Mouse (Mus musculus) heart, embryonic 14.5 days (tissue): ENCODE measurements at regions not wholly inside any gene's neighbourhood (a gene's known extent, or its start where the extent isn't known, plus 50 kb on each side); places are given as distances from the start of the nearest gene placed in this dataset.

Experiments used
- ATAC-seq: fragments of 200-750 bp; cut with Nextera tagmentation; 2 replicates; pipeline ENCODE4 v1.8.0; 2017; ENCODE audit warnings: low read depth, moderate TSS enrichment; ENCODE audit not compliant: insufficient number of reproducible peaks, insufficient read depth, low FRiP score
- H3K27ac ChIP-seq, 2 experiments: fragments of 200-500 bp in 1 of 2; fragments of 300-500 bp in 1 of 2; sonication (generic) in 1 of 2; replicated peaks in 1 of 2; 2 replicates each; pipeline ENCODE4 v1.5.1; 2012 to 2014; ENCODE audit warnings: low read depth in 2 of 2, low read length in 2 of 2, control low read depth in 1 of 2, mild to moderate bottlenecking in 1 of 2, mixed read lengths in 1 of 2; ENCODE audit not compliant: control insufficient read depth in 1 of 2, insufficient read depth in 1 of 2
- H3K27me3 ChIP-seq: fragments of 300-500 bp; sonication (generic); 2 replicates; pipeline ENCODE4 v1.6.1; 2014; ENCODE audit warnings: mild to moderate bottlenecking, low read length, control low read depth; ENCODE audit not compliant: control insufficient read depth, insufficient read depth
- H3K36me3 ChIP-seq: fragments of 300-500 bp; sonication (generic); 2 replicates; pipeline ENCODE4 v1.6.1; 2014; ENCODE audit warnings: mild to moderate bottlenecking, control low read depth, low read length, mixed read lengths; ENCODE audit not compliant: control insufficient read depth, insufficient read depth
- H3K4me1 ChIP-seq, 2 experiments: fragments of 200-500 bp in 1 of 2; fragments of 300-500 bp in 1 of 2; sonication (generic) in 1 of 2; 2 replicates each; pipeline ENCODE4 v1.6.1; 2012 to 2014; ENCODE audit warnings: low read length in 2 of 2, control low read depth in 1 of 2, mixed read lengths in 1 of 2; ENCODE audit not compliant: control insufficient read depth in 2 of 2, insufficient read depth in 2 of 2
- H3K4me2 ChIP-seq: fragments of 300-500 bp; sonication (generic); 2 replicates; pipeline ENCODE4 v1.6.1; 2014; ENCODE audit warnings: mild to moderate bottlenecking, low read length
- H3K4me3 ChIP-seq, 2 experiments: fragments of 200-500 bp in 1 of 2; fragments of 300-500 bp in 1 of 2; sonication (generic) in 1 of 2; 2 replicates each; pipeline ENCODE4 v1.5.1; 2012 to 2014; ENCODE audit warnings: low read length in 2 of 2, mild to moderate bottlenecking in 2 of 2, control low read depth in 1 of 2, low read depth in 1 of 2, moderate library complexity in 1 of 2; ENCODE audit not compliant: control insufficient read depth in 1 of 2, insufficient read depth in 1 of 2
- H3K9ac ChIP-seq: fragments of 300-500 bp; sonication (generic); 2 replicates; pipeline ENCODE4 v1.6.1; 2014; ENCODE audit warnings: mild to moderate bottlenecking, low read length
- H3K9me3 ChIP-seq: fragments of 300-500 bp; sonication (generic); 2 replicates; pipeline ENCODE4 v1.6.1; 2016; ENCODE audit warnings: low read length, control low read depth; ENCODE audit not compliant: control insufficient read depth
- WGBS: fragments of 180-500 bp; shearing (Covaris S2); extraction: QIAGEN DNeasy Blood & Tissue Kit; methylation state at CpG from one replicate; pipeline ENCODE4 v1.1.7; 2014; 5-methylcytosine and 5-hydroxymethylcytosine counted together

- peaks cover 0 to 2% of the 10 kb centered on the region in 2 experiments; a peak in 1 of 4 replicates for H3K4me1 ChIP-seq
- H3K9me3 ChIP-seq, result no peaks in the 10 kb centered on the region
- H3K9ac ChIP-seq, result no peak overlapping the region
- 0 out of 2 replicates have a peak, but pooled peaks cover 4% of the 10 kb centered on the region for H3K27me3 ChIP-seq
- H3K36me3 ChIP-seq, result no peaks in the 10 kb centered on the region
- 43% methylated on average over 7 of the region's 7 CpGs for WGBS
- H3K27ac ChIP-seq, result no peak overlapping the region
- no peak overlapping the region for H3K4me2 ChIP-seq
- no peak for ATAC-seq
- no peak overlapping the region for H3K4me3 ChIP-seq
These were observed 232.7 kb upstream of the A1bg start for GRCm38 (mm10) chr15:61155530-61155929.

DNA sequence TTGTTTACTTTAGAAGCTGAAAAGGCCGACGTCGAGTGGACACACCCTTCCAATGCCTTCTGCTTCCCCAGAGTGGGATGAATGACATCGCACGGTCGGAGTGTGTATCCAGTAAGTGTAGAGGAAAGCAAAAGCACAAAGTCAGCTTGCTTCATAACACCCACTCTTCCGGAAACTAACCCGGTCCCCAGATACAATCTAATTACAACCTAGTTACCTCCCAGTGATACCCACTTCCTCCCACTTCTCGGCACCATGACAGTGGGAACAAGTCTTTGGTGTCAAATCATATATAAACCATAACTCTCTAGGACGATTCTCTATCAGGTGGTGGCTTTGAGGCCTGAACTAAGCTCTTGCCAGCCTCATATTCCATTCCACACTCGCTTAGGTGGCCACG, 231.4 kb upstream of the A1bg start:
- peaks cover 0 to 2% of the 10 kb centered on the region in 2 experiments; a peak in 1 of 4 replicates for H3K4me1 ChIP-seq
- no peaks in the 10 kb centered on the region for H3K36me3 ChIP-seq
- H3K4me3 ChIP-seq, result no peak overlapping the region
- 79% methylated on average over 12 of the region's 12 CpGs for WGBS
- H3K27ac ChIP-seq, result no peak overlapping the region
- no peaks in the 10 kb centered on the region for H3K9me3 ChIP-seq
- H3K27me3 ChIP-seq, result 0 out of 2 replicates have a peak, but pooled peaks cover 4% of the 10 kb centered on the region
- no peak for ATAC-seq
- H3K4me2 ChIP-seq, result no peak overlapping the region
- no peak overlapping the region for H3K9ac ChIP-seq

- H3K4me1 ChIP-seq, result peaks cover 3 to 5% of the 10 kb centered on the region in 2 experiments; a peak in 2 of 4 replicates
- no peaks in the 10 kb centered on the region for H3K27me3 ChIP-seq
- H3K4me3 ChIP-seq, result no peak overlapping the region
- no peak for ATAC-seq
- no peaks in the 10 kb centered on the region for H3K9me3 ChIP-seq
- H3K9ac ChIP-seq, result no peak overlapping the region
- no peak overlapping the region for H3K27ac ChIP-seq
- H3K4me2 ChIP-seq, result no peak overlapping the region
- 76% methylated on average over 3 of the region's 3 CpGs for WGBS
- no peaks in the 10 kb centered on the region for H3K36me3 ChIP-seq
These were observed 220.0 kb upstream of the A1bg start for GRCm38 (mm10) chr15:61142851-61143250.

DNA sequence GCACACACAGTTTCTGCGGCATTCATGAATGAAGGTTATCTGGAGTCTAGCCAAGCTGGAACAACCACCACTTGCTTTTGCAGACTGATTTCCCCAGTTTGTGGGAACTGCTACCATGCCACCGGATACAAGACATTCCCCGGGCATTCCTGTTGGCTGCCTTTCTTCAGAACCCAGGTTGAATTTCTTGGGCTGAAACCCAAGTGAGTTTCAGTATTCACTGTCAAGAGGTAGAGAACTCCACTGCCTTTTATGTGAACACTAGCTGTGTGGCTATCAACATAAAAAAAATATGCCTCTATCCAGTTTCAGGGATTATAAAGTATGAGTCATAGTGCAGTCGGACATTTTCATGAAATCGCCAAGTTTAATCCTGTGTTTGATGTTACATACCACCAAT, 216.3 kb upstream of the A1bg start:
- H3K27ac ChIP-seq, result no peak overlapping the region
- H3K36me3 ChIP-seq, result no peaks in the 10 kb centered on the region
- no peak overlapping the region for H3K4me2 ChIP-seq
- H3K27me3 ChIP-seq, result no peaks in the 10 kb centered on the region
- H3K4me3 ChIP-seq, result no peak overlapping the region
- no peaks in the 10 kb centered on the region for H3K9me3 ChIP-seq
- ATAC-seq, result no peak
- 54% methylated on average over 5 of the region's 5 CpGs for WGBS
- no peak overlapping the region for H3K9ac ChIP-seq
- H3K4me1 ChIP-seq, result peaks cover 3 to 5% of the 10 kb centered on the region in 2 experiments; a peak in 2 of 4 replicates

GRCm38 (mm10) chr15:61136781-61137180, 214.0 kb upstream of the A1bg start:
- no peaks in the 10 kb centered on the region for H3K9me3 ChIP-seq
- no peak overlapping the region for H3K4me3 ChIP-seq
- peaks cover 3 to 5% of the 10 kb centered on the region in 2 experiments; a peak in 2 of 4 replicates for H3K4me1 ChIP-seq
- no peak overlapping the region for H3K27ac ChIP-seq
- no peak for ATAC-seq
- H3K9ac ChIP-seq, result no peak overlapping the region
- H3K36me3 ChIP-seq, result no peaks in the 10 kb centered on the region
- WGBS, result 76% methylated on average over 2 of the region's 2 CpGs
- no peak overlapping the region for H3K4me2 ChIP-seq
- no peaks in the 10 kb centered on the region for H3K27me3 ChIP-seq

- no peak overlapping the region for H3K27ac ChIP-seq
- no peaks in the 10 kb centered on the region for H3K27me3 ChIP-seq
- no peak overlapping the region for H3K4me2 ChIP-seq
- no peaks in the 10 kb centered on the region for H3K9me3 ChIP-seq
- no peaks in the 10 kb centered on the region for H3K36me3 ChIP-seq
- 36% methylated on average over 1 of the region's 1 CpGs for WGBS
- no peak for ATAC-seq
- no peak overlapping the region for H3K4me3 ChIP-seq
- no peak overlapping the region for H3K9ac ChIP-seq
- no peaks in the 10 kb centered on the region; a peak in 1 of 4 replicates for H3K4me1 ChIP-seq
These were observed 210.5 kb upstream of the A1bg start for GRCm38 (mm10) chr15:61133316-61133715.

DNA sequence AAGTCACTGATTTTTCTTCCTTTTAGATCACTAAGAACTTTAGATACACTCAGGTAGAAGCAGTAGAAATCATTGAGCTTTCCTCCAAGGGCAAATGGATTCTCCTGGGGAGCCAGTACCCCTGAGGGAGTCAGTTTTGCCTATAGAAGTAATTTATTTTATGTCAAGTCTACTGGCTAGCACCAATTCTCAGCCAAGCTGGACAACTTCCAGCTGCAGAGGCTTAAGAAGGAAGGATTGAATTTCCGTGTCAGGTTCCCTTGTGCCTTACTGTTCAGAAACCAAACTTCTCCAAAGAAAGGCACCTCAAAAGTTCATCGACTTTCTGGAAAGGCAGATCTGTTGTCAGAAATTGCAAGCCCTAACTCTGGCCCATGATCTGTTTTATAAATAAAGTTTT, 205.2 kb upstream of the A1bg start:
- Histone ChIP-seq H3K9ac (no peak overlapping the region), H3K27me3 (no peaks in the 10 kb centered on the region), H3K4me3 (no peak overlapping the region), H3K9me3 (no peaks in the 10 kb centered on the region), H3K4me2 (no peak overlapping the region), H3K4me1 (no peaks in the 10 kb centered on the region), H3K36me3 (no peaks in the 10 kb centered on the region), H3K27ac (no peak overlapping the region)
- 72% methylated on average over 2 of the region's 2 CpGs for WGBS
- ATAC-seq, result no peak

GRCm38 (mm10) chr15:61127130-61127529, 204.3 kb upstream of the A1bg start:
- Histone ChIP-seq H3K36me3 (no peaks in the 10 kb centered on the region), H3K9me3 (no peaks in the 10 kb centered on the region), H3K27me3 (no peaks in the 10 kb centered on the region), H3K4me1 (no peaks in the 10 kb centered on the region), H3K9ac (no peak overlapping the region), H3K27ac (no peak overlapping the region), H3K4me3 (no peak overlapping the region), H3K4me2 (no peak overlapping the region)
- no peak for ATAC-seq
